Mouse (Mus musculus): ENCODE results near the gene Gja5.

Gene Gja5

DNA sequence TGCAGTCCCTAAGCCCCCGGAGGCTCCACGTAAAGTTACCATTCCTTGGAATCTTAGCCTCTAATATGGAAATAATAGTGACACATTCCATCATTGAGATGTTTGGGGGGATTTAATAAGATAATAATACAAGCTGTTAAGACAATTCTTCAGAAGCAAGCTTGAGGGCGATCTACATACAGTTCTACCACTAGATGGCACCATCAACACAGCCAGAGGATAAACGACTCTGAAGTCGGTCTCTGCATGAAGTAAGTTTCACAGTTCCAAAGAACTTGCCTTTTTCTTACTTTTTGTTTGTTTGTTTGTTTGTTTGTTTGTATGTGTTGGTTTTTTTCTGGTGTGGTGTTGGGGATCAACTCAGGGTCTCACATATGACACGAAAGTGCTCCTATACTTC lies 31.7 kb downstream of the Gja5 start:
- peak; percentile 57 for DNase-seq (ENCODE audit: low read depth, low spot score)

DNA sequence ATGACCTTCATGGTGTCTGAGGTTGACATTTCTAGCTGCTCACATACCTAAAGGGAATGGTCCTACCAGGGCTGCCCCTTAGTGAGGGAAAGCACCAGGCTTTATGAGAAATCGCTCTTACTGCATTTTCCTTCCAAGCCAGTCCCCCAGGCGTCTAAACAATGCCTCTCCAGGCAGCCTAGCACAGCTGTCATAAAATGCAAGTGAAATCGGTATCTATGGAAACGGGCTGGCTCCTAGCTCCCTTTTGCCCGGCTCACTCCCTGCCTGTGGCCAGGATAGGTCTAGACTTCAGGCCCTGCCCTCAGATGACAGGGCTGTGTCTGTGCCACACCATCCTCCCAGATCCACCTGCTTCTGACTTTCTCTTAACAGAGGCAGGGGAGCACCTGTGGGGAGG lies 33.1 kb downstream of the Gja5 start:
- no peak for DNase-seq (ENCODE audit: low read depth, low spot score)

GRCm38 (mm10) chr3:96938738-96939137 lies 34.2 kb downstream of the Gja5 start:
- peak; percentile 85 for DNase-seq (ENCODE audit: low read depth, low spot score)

- DNase-seq (ENCODE audit: low read depth, low spot score), result no peak
Measured at GRCm38 (mm10) chr3:96942706-96943105, 38.2 kb downstream of the Gja5 start.

DNA sequence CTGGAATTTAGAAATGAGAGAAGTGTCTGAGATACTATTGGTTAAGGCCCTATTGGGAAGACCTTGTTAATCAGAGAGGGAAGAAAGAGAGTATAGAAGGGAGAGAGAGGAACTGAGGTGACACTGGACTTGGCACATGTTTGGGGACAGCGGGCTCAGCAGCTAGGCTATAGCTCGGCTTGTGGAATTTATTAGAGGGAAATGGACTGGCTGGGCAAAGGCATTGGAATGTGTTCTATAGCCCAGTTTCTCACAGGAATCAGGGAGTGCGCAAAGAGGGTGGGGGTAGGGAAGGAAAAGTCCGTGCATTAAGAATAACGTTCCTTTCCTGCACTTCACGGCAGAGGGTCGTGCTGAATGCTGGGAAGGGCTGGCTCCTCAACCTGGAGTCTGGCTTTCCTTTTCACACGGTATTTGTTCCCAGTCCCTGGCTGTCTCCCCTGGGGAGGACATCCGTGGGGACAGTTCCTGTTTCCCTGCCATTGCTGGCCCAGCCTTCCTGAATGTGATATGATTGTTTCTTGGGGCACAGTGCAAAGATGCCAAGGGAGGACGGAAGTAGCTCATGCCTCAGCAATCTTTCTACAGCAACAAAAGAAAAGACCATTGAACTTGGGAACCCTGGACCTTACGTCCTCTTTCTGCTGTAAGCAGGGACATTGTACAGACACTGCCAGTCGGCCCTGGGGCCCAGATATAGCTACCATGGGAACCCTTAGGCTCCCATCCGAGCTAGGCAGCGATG lies 49.2 kb downstream of the Gja5 start:
- DNase-seq (ENCODE audit: low read depth, low spot score), result no peak

DNA sequence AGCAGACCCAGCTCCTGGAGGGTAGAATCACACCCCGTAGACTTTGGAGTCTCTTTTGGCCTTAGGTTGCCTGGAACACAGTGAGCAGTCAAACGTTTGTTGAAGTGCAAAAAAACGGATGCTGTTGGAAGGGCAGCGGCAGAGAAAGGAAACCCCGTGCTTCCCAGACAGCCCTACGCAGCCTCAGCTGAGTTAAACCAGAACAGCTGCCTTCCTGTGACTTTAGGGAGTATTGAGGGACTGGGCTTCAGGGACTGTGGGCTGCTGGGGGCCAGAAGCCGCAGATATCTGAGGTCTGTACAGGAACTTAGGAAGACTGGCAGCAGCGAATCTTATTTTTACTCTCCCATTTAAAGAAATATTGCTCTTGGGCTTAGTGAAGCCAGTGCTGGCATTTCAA lies 56.1 kb downstream of the Gja5 start:
- no peak for DNase-seq (ENCODE audit: low read depth, low spot score)

DNA sequence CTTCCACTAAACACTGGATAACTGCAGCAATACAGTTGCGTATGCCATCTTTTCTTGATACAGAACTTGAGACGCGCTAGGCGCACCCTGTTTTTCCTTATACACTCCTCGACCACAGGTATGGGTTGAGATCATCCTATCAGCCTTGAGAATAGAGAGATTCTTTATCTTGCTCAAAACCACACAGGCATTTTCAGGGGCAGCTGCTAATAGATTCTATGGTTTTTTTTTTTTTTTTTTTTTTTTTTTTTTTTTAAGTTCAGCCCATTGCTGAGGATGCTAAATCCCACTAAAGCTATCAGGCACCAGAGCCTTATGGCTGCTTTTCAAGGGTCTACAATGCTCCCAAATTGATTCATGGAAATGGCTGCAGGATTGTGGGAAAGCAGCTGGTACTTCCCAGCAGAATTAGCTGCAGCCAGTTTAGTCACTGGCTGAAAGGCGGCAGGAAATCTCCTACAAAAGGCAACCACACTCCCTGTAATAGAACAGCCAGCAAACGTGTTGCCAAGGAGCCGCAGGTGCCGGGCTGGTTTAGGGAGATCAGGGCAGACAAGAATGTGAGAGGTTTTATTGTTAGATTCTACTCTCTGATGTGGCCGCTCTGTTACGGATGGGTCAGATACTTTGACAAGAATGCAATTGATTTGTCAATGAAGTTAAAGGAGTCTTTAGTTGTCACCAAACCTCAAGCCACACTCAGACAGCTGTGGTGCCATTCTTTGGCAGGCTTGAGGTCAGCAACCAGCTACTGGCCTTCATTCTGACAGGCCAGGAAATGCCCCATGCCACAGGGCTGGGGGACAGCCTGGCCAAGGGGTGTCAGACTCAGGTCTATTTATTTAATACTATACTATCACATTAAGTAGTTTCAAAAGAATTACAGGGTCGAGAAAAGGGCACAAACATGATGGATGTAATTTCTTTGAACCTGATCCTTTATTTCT lies 58.9 kb downstream of the Gja5 start:
- no peak for DNase-seq (ENCODE audit: low read depth, low spot score)

- DNase-seq (ENCODE audit: low read depth, low spot score), result no peak
Measured at GRCm38 (mm10) chr3:96970986-96971385, 66.5 kb downstream of the Gja5 start.

DNA sequence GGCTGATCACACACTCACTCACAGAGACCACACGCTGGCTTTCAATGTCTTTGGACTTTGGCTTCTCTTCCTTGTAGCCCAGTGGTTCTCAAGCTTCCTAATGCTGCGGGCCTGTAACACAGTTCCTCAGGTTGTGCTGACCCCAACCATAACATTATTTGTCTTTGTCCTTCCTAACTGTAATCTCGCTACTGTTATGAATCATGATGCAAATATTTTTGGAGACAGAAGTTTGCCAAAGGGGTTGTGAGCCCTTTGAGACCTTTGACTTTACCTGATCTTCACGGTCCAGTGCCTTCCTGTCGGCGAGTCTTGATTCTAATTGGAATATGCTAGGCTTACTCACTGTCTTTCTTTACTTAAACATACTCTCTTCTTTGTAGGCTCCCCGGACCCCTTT lies 70.0 kb downstream of the Gja5 start:
- no peak for DNase-seq (ENCODE audit: low read depth, low spot score)

GRCm38 (mm10) chr3:96975628-96976027 lies 71.1 kb downstream of the Gja5 start:
- DNase-seq (ENCODE audit: low read depth, low spot score), result no peak

- DNase-seq (ENCODE audit: low read depth, low spot score), result no peak
Measured at GRCm38 (mm10) chr3:96977507-96977906, 73.0 kb downstream of the Gja5 start.

- DNase-seq (ENCODE audit: low read depth, low spot score), result no peak
Measured at GRCm38 (mm10) chr3:96978469-96978868, 74.0 kb downstream of the Gja5 start.

DNA sequence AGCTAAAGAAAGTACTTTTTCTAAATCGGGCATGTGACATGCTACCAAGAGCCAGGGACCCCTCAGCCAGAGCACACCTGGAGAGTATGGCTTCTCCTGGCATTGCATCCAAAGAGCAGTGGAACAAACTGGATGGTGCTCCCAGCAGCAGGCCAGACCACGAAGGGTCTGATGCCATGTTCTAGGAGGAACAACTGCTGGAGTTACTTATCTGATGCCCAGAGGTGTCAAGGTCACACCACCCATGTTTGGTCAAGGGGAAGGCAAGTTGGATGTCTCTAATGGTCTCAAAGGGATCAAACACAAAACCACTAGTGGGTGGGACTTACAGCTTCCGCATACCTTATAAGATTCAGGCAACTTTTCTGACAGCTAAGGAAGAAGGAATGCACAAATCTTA lies 74.5 kb downstream of the Gja5 start:
- DNase-seq (ENCODE audit: low read depth, low spot score), result no peak

DNA sequence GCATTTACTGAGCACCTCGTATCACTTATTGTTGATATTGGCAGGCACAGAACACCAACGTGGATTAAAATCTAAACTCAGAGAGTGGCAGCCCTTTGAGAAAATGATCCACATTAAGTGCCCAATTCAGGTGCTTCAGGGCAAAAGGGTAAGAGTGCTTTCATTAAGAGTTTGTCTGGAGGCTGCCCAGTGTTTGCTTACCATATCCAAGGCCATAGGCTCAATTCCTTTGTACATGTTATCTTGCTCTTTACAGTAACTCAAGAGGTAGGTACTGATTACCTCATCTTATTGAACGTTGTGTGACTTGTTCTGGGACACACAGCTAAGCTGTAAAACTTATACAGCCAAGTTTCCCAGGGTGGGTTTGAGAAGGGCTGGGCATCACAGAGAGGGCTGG lies 77.3 kb downstream of the Gja5 start:
- DNase-seq (ENCODE audit: low read depth, low spot score), result no peak

- no peak for DNase-seq (ENCODE audit: low read depth, low spot score)
Measured at GRCm38 (mm10) chr3:96982666-96983065, 78.2 kb downstream of the Gja5 start.

- DNase-seq (ENCODE audit: low read depth, low spot score), result no peak
Measured at GRCm38 (mm10) chr3:96992526-96992925, 88.0 kb downstream of the Gja5 start.

DNA sequence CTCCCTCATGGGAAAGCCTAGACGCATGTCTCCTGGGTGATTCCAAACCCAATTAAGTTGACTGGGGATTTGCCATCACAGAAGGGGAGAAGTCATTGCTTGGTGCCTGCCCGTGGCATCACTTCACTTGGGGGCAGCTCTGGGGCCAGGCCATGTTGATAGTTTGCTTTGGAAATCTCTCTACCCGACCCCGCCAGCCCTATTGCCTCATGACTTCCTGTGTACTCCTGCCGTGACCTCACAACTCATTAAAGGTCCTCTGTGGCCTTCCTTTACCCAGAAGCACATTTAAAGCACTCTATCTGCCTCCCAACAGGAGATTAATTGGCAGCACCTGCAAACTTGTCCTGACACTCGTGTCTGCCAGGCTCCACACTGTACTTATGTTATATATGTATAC lies 93.3 kb downstream of the Gja5 start:
- DNase-seq (ENCODE audit: low read depth, low spot score), result no peak

DNA sequence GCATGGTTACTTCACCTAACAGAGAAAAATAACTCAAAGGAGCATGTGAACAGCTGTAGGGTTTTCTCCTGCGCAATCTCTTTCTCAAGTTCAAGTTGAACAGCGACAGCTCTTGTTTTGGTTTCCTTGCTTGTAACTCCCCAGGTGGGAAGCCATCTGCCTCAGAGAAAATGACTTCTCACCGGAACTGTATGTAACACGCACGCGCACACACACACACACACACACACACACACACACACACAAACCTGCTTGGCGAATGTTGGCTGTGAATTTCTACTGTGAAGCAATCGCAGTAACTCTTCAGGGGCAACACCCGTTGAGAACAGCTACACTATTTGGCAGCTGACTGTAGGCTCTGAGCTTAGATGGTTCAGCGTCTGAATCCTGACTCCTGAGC lies 98.6 kb downstream of the Gja5 start:
- DNase-seq (ENCODE audit: low read depth, low spot score), result no peak

GRCm38 (mm10) chr3:97004509-97004908 lies 100.0 kb downstream of the Gja5 start:
- DNase-seq (ENCODE audit: low read depth, low spot score), result no peak

- no peak for DNase-seq (ENCODE audit: low read depth, low spot score)
Measured at GRCm38 (mm10) chr3:97007010-97007448, 102.5 kb downstream of the Gja5 start.

DNA sequence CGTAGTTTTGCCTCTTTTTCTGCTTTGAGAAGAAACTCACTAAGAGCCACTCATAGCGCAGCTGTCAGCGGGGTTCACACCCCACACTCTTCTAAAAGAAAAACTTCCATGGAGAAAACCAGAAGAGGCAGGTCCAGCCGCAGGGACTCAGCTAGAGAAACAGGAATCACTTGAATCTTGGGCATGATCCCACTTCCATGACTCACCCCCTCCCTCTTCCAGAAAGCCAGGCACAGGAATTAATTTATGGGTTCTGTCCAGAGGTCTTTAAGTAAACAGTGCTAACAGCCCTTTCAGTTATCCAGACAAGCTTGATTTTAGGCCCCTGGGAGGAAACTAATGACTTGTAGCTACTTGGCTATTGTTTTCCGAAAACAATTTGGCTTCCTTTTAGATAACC lies 120.7 kb downstream of the Gja5 start:
- no peak for DNase-seq (ENCODE audit: low read depth, low spot score)

- DNase-seq (ENCODE audit: low read depth, low spot score), result no peak
Measured at GRCm38 (mm10) chr3:97032053-97032496, 127.6 kb downstream of the Gja5 start.

- no peak for DNase-seq (ENCODE audit: low read depth, low spot score)
Measured at GRCm38 (mm10) chr3:97035558-97035957, 131.1 kb downstream of the Gja5 start.
